Mouse (Mus musculus) embryonic facial prominence, embryonic 14.5 days (tissue): ENCODE results near the gene Vmn2r96. TPM values are rescaled to one million over a fixed set of nuclear protein-coding genes. Genes with fewer than 3 reads are reported as not detected.

Experiments used
- polyA plus RNA-seq: library from polyadenylated mRNA; unstranded; fragments of >200 nt; fragmentation: Nextera tagmentation; extraction: Ambion mirVana; gene quantifications from 2 replicates; pipeline ENCODE4 v1.2.1, GENCODE M21; 2014

Gene Vmn2r96
- polyA plus RNA-seq, 1 experiment from 2014 or later: not detected

Other genes starting within 250 kb of the Vmn2r96 start
- gene Vmn2r95, start 149.1 kb upstream of the Vmn2r96 start, polyA plus RNA-seq: not detected in 2 replicates